Mouse (Mus musculus) limb, embryonic 10.5 days (tissue): Measurements from ENCODE around the gene Hinfp. TPM values are rescaled to one million over a fixed set of nuclear protein-coding genes. Genes with fewer than 3 reads are reported as not detected.

Experiments used
- microRNA-seq: library from miRNA; unstranded; fragments of <30 nt; microRNA quantifications from one replicate; pipeline ENCODE4, GENCODE M21; 2017
- polyA plus RNA-seq: library from polyadenylated mRNA; unstranded; fragments of >200 nt; fragmentation: Nextera tagmentation; extraction: Ambion mirVana; gene quantifications from 2 replicates; pipeline ENCODE4 v1.2.1, GENCODE M21; 2016

Gene Hinfp
- polyA plus RNA-seq, 1 experiment from 2014 or later, result 28.2 TPM

Small RNAs within 50 kb of the gene (microRNA-seq; reads per million reads assigned to microRNA genes)
- 1.5 reads per million for gene Gm44335

Other genes starting within 250 kb of the Hinfp start
- gene Usp2, start 238.7 kb downstream of the Hinfp start, polyA plus RNA-seq, result 8.9 and 10.7 TPM in 2 replicates
- gene Mfrp, start 203.9 kb downstream of the Hinfp start, polyA plus RNA-seq, result 0.13 and 0.14 TPM in 2 replicates
- 0.24 TPM in 1 of 2 replicates, not detected in the other for gene C1qtnf5, start 198.4 kb downstream of the Hinfp start, polyA plus RNA-seq
- gene Gm49380, start 192.2 kb downstream of the Hinfp start, polyA plus RNA-seq, result 0.10 and 0.35 TPM in 2 replicates
- gene Rnf26, start 192.2 kb downstream of the Hinfp start, polyA plus RNA-seq, result 88.1 and 97.0 TPM in 2 replicates
- gene Mcam, start 171.2 kb downstream of the Hinfp start, polyA plus RNA-seq, result 9.8 and 10.1 TPM in 2 replicates
- 19.6 and 23.9 TPM in 2 replicates for gene Cbl, start 71.6 kb downstream of the Hinfp start, polyA plus RNA-seq
- not detected in 2 replicates for gene Ccdc153, start 65.0 kb downstream of the Hinfp start, polyA plus RNA-seq
- 0.13 TPM in 1 of 2 replicates, not detected in the other for gene Pdzd3, start 54.2 kb downstream of the Hinfp start, polyA plus RNA-seq
- gene Nlrx1, start 37.1 kb downstream of the Hinfp start, polyA plus RNA-seq, result 2.1 and 3.3 TPM in 2 replicates
- 1.9 and 4.6 TPM in 2 replicates for gene Abcg4, start 17.1 kb downstream of the Hinfp start, polyA plus RNA-seq
- 6.9 and 9.9 TPM in 2 replicates for gene C2cd2l, start 14.6 kb upstream of the Hinfp start, polyA plus RNA-seq
- 45.3 and 46.9 TPM in 2 replicates for gene Dpagt1, start 20.3 kb upstream of the Hinfp start, polyA plus RNA-seq
- gene H2afx, start 29.0 kb upstream of the Hinfp start, polyA plus RNA-seq, result 515 and 551 TPM in 2 replicates
- 174 and 195 TPM in 2 replicates for gene Hmbs, start 38.6 kb upstream of the Hinfp start, polyA plus RNA-seq
- 29.3 and 32.2 TPM in 2 replicates for gene Vps11, start 56.0 kb upstream of the Hinfp start, polyA plus RNA-seq
- gene Hyou1, start 73.8 kb upstream of the Hinfp start, polyA plus RNA-seq, result 41.3 and 43.4 TPM in 2 replicates
- 8.4 and 9.7 TPM in 2 replicates for gene Slc37a4, start 91.2 kb upstream of the Hinfp start, polyA plus RNA-seq
- 2,001 and 2,302 TPM in 2 replicates for gene Rps25, start 101.5 kb upstream of the Hinfp start, polyA plus RNA-seq
- 158 and 166 TPM in 2 replicates for gene Trappc4, start 101.9 kb upstream of the Hinfp start, polyA plus RNA-seq
- 23.1 and 24.3 TPM in 2 replicates for gene Ccdc84, start 112.9 kb upstream of the Hinfp start, polyA plus RNA-seq
- not detected in 2 replicates for gene Foxr1, start 135.5 kb upstream of the Hinfp start, polyA plus RNA-seq
- 0.36 TPM in 1 of 2 replicates, not detected in the other for gene Upk2, start 149.3 kb upstream of the Hinfp start, polyA plus RNA-seq
- gene Bcl9l, start 177.2 kb upstream of the Hinfp start, polyA plus RNA-seq, result 9.0 and 12.1 TPM in 2 replicates